Mouse (Mus musculus) kidney, postnatal 14 days (tissue): ENCODE results near the gene Mak.
"Not testable (repeated sequence)": the region's sequence is repeated elsewhere in the genome, so short reads cannot be mapped to it uniquely, and the experiment has no call there.

Experiments
- DNase-seq: peaks from one replicate; pipeline ENCODE4 v3.0.0; 2022; ENCODE audit warnings: mixed read lengths

Mak gene

GRCm38 (mm10) chr13:40994487-40995263 lies 84.8 kb downstream of the Mak start:
- DNase-seq: no peak

GRCm38 (mm10) chr13:40988418-40988817 lies 91.1 kb downstream of the Mak start:
- DNase-seq: no peak

GRCm38 (mm10) chr13:40987608-40988303 lies 91.8 kb downstream of the Mak start:
- DNase-seq: not testable (repeated sequence)

GRCm38 (mm10) chr13:40986081-40986480 lies 93.4 kb downstream of the Mak start:
- DNase-seq: no peak

- DNase-seq: no peak
Measured at GRCm38 (mm10) chr13:40982759-40983158, 96.7 kb downstream of the Mak start.

GRCm38 (mm10) chr13:40979321-40979720 lies 100.2 kb downstream of the Mak start:
- peak; percentile 65 for DNase-seq

- DNase-seq: peak; percentile 24
Measured at GRCm38 (mm10) chr13:40978652-40979051, 100.9 kb downstream of the Mak start.

- peak; percentile 65 for DNase-seq
Measured at GRCm38 (mm10) chr13:40977609-40978008, 101.9 kb downstream of the Mak start.
